Mouse (Mus musculus): Measurements from ENCODE around the gene Mrpl41. TPM values are rescaled to one million over a fixed set of nuclear protein-coding genes. Genes with fewer than 3 reads are reported as not detected.

Gene Mrpl41
- total and polyA plus RNA-seq, 3 experiments: 102 to 103 TPM; not detected in 1

DNA sequence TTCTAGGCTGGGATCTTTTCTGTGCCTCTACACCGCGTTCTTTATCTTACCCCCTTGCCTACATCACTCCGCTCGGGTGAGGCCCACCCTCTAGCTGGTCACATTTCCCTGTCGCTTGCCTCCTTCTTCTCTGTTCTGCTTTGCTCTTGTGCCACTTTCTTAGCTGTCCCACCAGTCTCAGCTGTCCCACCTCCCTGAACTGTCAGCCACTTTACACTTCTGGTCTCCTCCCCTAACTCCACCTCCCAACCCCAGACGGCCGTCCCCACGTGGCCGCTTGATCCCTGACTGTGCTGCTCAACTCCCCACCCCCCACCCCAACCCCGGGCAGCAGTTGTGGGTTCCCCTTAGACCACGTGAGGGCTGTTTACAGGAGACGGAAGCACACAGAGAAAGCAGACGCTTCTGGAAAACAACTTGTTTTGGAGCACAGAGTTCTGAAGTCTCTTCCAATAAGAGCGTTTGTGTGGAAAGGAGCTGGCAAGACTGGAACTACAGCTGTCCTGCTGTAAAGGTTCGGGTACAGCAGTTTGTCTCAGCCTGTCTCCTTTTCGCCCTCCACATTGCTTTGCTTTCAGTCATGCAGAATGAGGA is 903 bp upstream of the Mrpl41 start, which contains the start of gene Pnpla7:
Gene Pnpla7, plus strand, starts transcription at position 330 of the 594 bp plus-strand sequence.
- peak within 1 kb of the TSS; percentile 88 for H3K27ac ChIP-seq (ENCODE audit: control insufficient read depth, low read depth, low read length)
- TF ChIP-seq JUND (IDR thresholded peaks at IDR 0.05; ENCODE audit: low read depth, low read length) (no peak), MEF2A (IDR thresholded peaks at IDR 0.05; ENCODE audit: extremely low read depth, insufficient replicate concordance, low read depth, low read length, poor library complexity, severe bottlenecking) (no peak), MAZ (IDR thresholded peaks at IDR 0.05; ENCODE audit: low read depth, low read length) (peak; percentile 83), POLR2A (IDR thresholded peaks at IDR 0.05; ENCODE audit: control insufficient read depth in 1 of 2, insufficient read depth in 1 of 2, low read depth in 1 of 2, low read length in 2 of 2, poor library complexity in 1 of 2) (peak in 1 of 2 experiments; percentile 50; a peak in 2 of 4 replicates), ELF1 (IDR thresholded peaks at IDR 0.05; ENCODE audit: low read depth, low read length) (peak; percentile 50), ETS1 (IDR thresholded peaks at IDR 0.05; ENCODE audit: low read depth, low read length) (peak; percentile 81), CHD2 (IDR thresholded peaks at IDR 0.05; ENCODE audit: low read length) (peak; percentile 60), CHD1 (IDR thresholded peaks at IDR 0.05; ENCODE audit: low read depth, low read length) (0 out of 2 replicates have a peak, but pooled peaks have one; percentile 37), GATA1 (IDR thresholded peaks at IDR 0.05; ENCODE audit: low read depth, low read length) (no peak), KAT2A (conservative IDR thresholded peaks at IDR 0.05; ENCODE audit: low read depth, low read length) (peak; percentile 54), EP300 (IDR thresholded peaks at IDR 0.05; ENCODE audit: low read depth in 1 of 2, low read length in 2 of 2) (peak in 1 of 2 experiments; percentile 53; a peak in 2 of 4 replicates), UBTF (IDR thresholded peaks at IDR 0.05; ENCODE audit: borderline replicate concordance, insufficient read depth, low read depth, low read length) (no peak), MXI1 (IDR thresholded peaks at IDR 0.05; ENCODE audit: low read depth, low read length) (peak; percentile 99), ZMIZ1 (IDR thresholded peaks at IDR 0.05; ENCODE audit: low read depth, low read length) (peak; percentile 72), MYB (IDR thresholded peaks at IDR 0.05; ENCODE audit: low read depth, low read length) (peak; percentile 21; the same call in 1 of the 2 replicates), MYC (IDR thresholded peaks at IDR 0.05; ENCODE audit: low read depth, low read length) (peak; percentile 96), CTCF (IDR thresholded peaks at IDR 0.05 in 2 of 3, conservative IDR thresholded peaks at IDR 0.05 in 1 of 3; ENCODE audit: control insufficient read depth in 1 of 3, insufficient read depth in 1 of 3, low read depth in 2 of 3, low read length in 3 of 3, poor library complexity in 1 of 3, severe bottlenecking in 1 of 3) (no peak), USF2 (IDR thresholded peaks at IDR 0.05; ENCODE audit: borderline replicate concordance in 1 of 2, insufficient read depth in 1 of 2, low read depth in 1 of 2, low read length in 2 of 2) (peak; percentile 21 to 74; a peak in 2 of 4 replicates), HCFC1 (IDR thresholded peaks at IDR 0.05; ENCODE audit: low read depth, low read length) (peak; percentile 72), NELFE (IDR thresholded peaks at IDR 0.05; ENCODE audit: low read depth, low read length) (no peak; the same call in 1 of the 2 replicates), TCF12 (IDR thresholded peaks at IDR 0.05; ENCODE audit: low read depth, low read length) (peak; percentile 54), RAD21 (IDR thresholded peaks at IDR 0.05; ENCODE audit: low read depth, low read length) (no peak), E2F4 (IDR thresholded peaks at IDR 0.05; ENCODE audit: borderline replicate concordance, low read depth, low read length) (peak; percentile 67; the same call in 1 of the 2 replicates), BHLHE40 (IDR thresholded peaks at IDR 0.05; ENCODE audit: borderline replicate concordance, low read depth, low read length) (peak; percentile 82), ZNF384 (IDR thresholded peaks at IDR 0.05; ENCODE audit: low read depth, low read length) (no peak), USF1 (IDR thresholded peaks at IDR 0.05; ENCODE audit: low read depth, low read length) (peak; percentile 96), MAX (IDR thresholded peaks at IDR 0.05; ENCODE audit: low read length) (peak; percentile 96), SIN3A (IDR thresholded peaks at IDR 0.05; ENCODE audit: low read length) (peak; percentile 99), RCOR1 (IDR thresholded peaks at IDR 0.05; ENCODE audit: low read depth, low read length) (0 out of 2 replicates have a peak, but pooled peaks have one; percentile 50)
- peaks cover 0 to 25% of the 10 kb centered on the region in 2 experiments; a peak in 3 of 4 replicates for H3K4me1 ChIP-seq (ENCODE audit: control insufficient read depth in 1 of 2, insufficient read depth in 2 of 2, low read length in 2 of 2)
- H3K4me3 ChIP-seq (ENCODE audit: control insufficient read depth in 1 of 2, insufficient read depth in 1 of 2, low read depth in 2 of 2, low read length in 2 of 2): peak within 1 kb of the TSS; percentile 71 to 93
- H3K9ac ChIP-seq (ENCODE audit: control insufficient read depth, low read depth, low read length, poor library complexity, severe bottlenecking): peak within 1 kb of the TSS; percentile 73
- H3K79me2 ChIP-seq (ENCODE audit: control insufficient read depth, insufficient read depth, low read length, poor library complexity): peaks cover 16% of the 10 kb centered on the region
- H3K9me3 ChIP-seq (replicated peaks; ENCODE audit: insufficient read depth, low read length): no peaks in the 10 kb centered on the region
- no peaks in the 10 kb centered on the region for H3K27me3 ChIP-seq (ENCODE audit: control insufficient read depth in 1 of 2, insufficient read depth in 2 of 2, low read length in 2 of 2)
- H3K36me3 ChIP-seq (ENCODE audit: control insufficient read depth in 1 of 2, insufficient read depth in 2 of 2, low read length in 2 of 2): peaks cover 4 to 26% of the 10 kb centered on the region in 2 experiments; a peak in 3 of 4 replicates
- DNase-seq (ENCODE audit: low read depth, low spot score): peak; percentile 96
